Mouse (Mus musculus) myocyte (in vitro differentiated cells): ENCODE data around the gene 1700016H13Rik. TPM values are rescaled to one million over a fixed set of nuclear protein-coding genes. Genes with fewer than 3 reads are reported as not detected.

ENCODE experiments used
- H3K27me3 ChIP-seq: one replicate; pipeline ENCODE4 v1.6.1; 2011; ENCODE audit not compliant: control insufficient read depth, insufficient read depth, insufficient read length
- H3K36me3 ChIP-seq: one replicate; pipeline ENCODE4 v1.6.1; 2011; ENCODE audit not compliant: control insufficient read depth, insufficient read depth
- H3K4me2 ChIP-seq: one replicate; pipeline ENCODE4 v1.6.1; 2011; ENCODE audit warnings: low read depth, control low read depth
- H3K4me3 ChIP-seq: one replicate; pipeline ENCODE4 v1.5.1; 2011; ENCODE audit warnings: mild to moderate bottlenecking, control low read depth, moderate library complexity
- H3K79me2 ChIP-seq: one replicate; pipeline ENCODE4 v1.6.1; 2011; ENCODE audit not compliant: control insufficient read depth, insufficient read depth
- H3ac ChIP-seq: one replicate; pipeline ENCODE4 v1.6.1; 2011; ENCODE audit not compliant: control insufficient read depth, insufficient read length
- CEBPB ChIP-seq: IDR thresholded peaks from 2 replicates; pipeline ENCODE4 v1.6.1; 2011; ENCODE audit warnings: mild to moderate bottlenecking, moderate library complexity; ENCODE audit not compliant: poor library complexity, insufficient read depth, severe bottlenecking
- E2F4 ChIP-seq: IDR thresholded peaks from one replicate; pipeline ENCODE4 v1.6.1; 2011; ENCODE audit warnings: mild to moderate bottlenecking, control low read depth, moderate library complexity; ENCODE audit not compliant: insufficient read depth
- MAX ChIP-seq: IDR thresholded peaks from one replicate; pipeline ENCODE4 v1.6.1; 2011; ENCODE audit warnings: low read depth, mild to moderate bottlenecking, control low read depth
- MYOD1 ChIP-seq, 3 experiments: IDR thresholded peaks; one replicate each; pipeline ENCODE4 v1.6.1; 2011; ENCODE audit warnings: control low read depth in 2 of 3, low read depth in 2 of 3, mild to moderate bottlenecking in 2 of 3, moderate library complexity in 1 of 3; ENCODE audit not compliant: insufficient read length in 2 of 3, control insufficient read depth in 1 of 3
- MYOG ChIP-seq, 3 experiments: IDR thresholded peaks; one replicate each; pipeline ENCODE4 v1.6.1; 2011; ENCODE audit warnings: control low read depth in 2 of 3, low read depth in 2 of 3, mild to moderate bottlenecking in 2 of 3; ENCODE audit not compliant: insufficient read length in 2 of 3, control insufficient read depth in 1 of 3, insufficient read depth in 1 of 3
- POLR2A ChIP-seq: IDR thresholded peaks from one replicate; pipeline ENCODE4 v1.6.1; 2011; ENCODE audit warnings: low read depth, mild to moderate bottlenecking, control low read depth, moderate library complexity; ENCODE audit not compliant: insufficient read length
- POLR2AphosphoS2 ChIP-seq: IDR thresholded peaks from one replicate; pipeline ENCODE4 v1.6.1; 2011; ENCODE audit warnings: low read depth, control low read depth; ENCODE audit not compliant: insufficient read length
- REST ChIP-seq: IDR thresholded peaks from one replicate; pipeline ENCODE4 v1.6.1; 2011; ENCODE audit warnings: mild to moderate bottlenecking, control low read depth, moderate library complexity; ENCODE audit not compliant: insufficient read depth, insufficient read length
- SRF ChIP-seq: IDR thresholded peaks from one replicate; pipeline ENCODE4 v1.6.1; 2011; ENCODE audit warnings: low read depth; ENCODE audit not compliant: control insufficient read depth, insufficient read length
- TCF12 ChIP-seq: IDR thresholded peaks from one replicate; pipeline ENCODE4 v1.6.1; 2011; ENCODE audit warnings: mild to moderate bottlenecking, control low read depth; ENCODE audit not compliant: poor library complexity, insufficient read depth, severe bottlenecking
- TCF3 ChIP-seq: IDR thresholded peaks from one replicate; pipeline ENCODE4 v1.6.1; 2011; ENCODE audit warnings: low read depth, control low read depth; ENCODE audit not compliant: insufficient read length
- USF1 ChIP-seq: IDR thresholded peaks from one replicate; pipeline ENCODE4 v1.6.1; 2011; ENCODE audit warnings: low read depth, mild to moderate bottlenecking, control low read depth, moderate library complexity
- polyA plus RNA-seq: library from polyadenylated mRNA; unstranded; fragments of >200 nt; fragmentation: generic; extraction: Trizol; gene quantifications from one replicate; pipeline ENCODE4 v1.2.1, GENCODE M21; 2012; ENCODE audit warnings: missing spikeins

1700016H13Rik gene
- polyA plus RNA-seq = not detected

DNA sequence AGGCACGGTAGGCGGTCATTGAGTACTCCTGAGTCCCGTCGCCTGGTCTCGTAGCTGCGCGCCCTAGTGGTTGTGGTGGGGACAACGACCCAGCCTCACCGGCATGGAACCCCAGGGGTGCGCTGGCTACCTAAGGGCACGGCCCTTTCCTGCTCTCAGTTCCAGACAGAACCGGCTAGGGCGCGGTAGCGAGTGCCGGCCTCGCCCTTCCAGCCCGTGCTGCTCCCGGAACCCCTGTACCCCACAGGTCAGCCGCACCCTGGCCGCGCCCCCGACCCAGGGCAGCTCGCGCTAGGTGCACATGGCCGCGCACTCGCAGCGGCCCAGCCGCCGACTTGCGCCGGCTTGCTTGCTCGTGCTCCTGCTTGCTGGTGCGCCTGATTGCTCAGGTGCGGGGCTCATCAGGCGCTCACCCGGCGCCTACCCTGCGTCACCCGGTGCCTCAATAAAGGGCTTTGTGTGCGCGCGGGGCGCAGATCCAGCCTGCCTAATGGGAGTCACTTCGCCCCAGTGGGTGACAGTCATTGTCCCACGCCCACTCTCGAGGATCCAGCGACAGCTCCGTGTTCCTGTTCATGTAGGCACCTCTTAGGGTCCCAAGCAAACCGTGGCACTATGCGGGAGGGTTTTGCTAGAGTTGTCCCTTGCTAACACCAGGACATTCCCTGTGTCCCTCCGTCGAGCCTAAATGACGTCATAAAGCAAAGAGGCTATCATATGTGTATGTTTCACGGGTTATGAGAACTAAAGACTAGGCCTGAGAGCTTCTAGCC is at the start of gene 1700016H13Rik:
Gene 1700016H13Rik (minus strand): TSS at position 665 of the 773 bp plus-strand sequence.
- H3K27me3 ChIP-seq = peaks cover 10% of the 10 kb centered on the region
- TF ChIP-seq USF1 (no peak), MYOD1 (IDR thresholded peaks at IDR 0.05; ENCODE audit: control insufficient read depth in 1 of 3, insufficient read length in 2 of 3, low read depth in 2 of 3) (no peak), E2F4 (no peak), TCF3 (no peak), CEBPB (no peak), MYOG (IDR thresholded peaks at IDR 0.05; ENCODE audit: control insufficient read depth in 1 of 3, insufficient read depth in 1 of 3, insufficient read length in 2 of 3, low read depth in 2 of 3) (no peak), POLR2AphosphoS2 (no peak), MAX (no peak), TCF12 (no peak), REST (no peak), SRF (no peak), POLR2A (no peak)

DNA sequence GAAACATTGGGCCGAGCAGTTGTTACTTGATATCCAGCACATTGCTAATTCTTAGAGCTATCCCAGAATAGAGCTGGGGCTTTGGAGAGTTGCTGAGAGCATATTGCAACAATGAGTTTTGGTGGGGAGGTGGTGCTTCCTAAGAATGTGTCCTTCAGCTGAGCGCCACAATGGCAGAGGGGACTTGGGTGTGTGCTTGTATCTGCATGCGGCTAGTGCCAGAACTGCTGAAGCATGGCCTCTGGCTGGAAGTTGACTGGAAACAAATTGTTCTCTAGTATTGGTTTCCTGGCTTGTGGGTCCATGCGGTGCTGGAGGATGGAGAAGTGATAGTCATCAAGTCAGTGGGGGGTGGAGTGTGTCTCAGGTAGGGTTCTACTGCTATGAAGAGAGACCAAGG is 49.5 kb upstream of the 1700016H13Rik start:
- no peaks in the 10 kb centered on the region for H3K36me3 ChIP-seq
- peak overlapping the region; percentile 3 for H3K4me2 ChIP-seq
- H3ac ChIP-seq = no peak overlapping the region
- no peaks in the 10 kb centered on the region for H3K79me2 ChIP-seq
- TF ChIP-seq TCF3 (no peak), MYOD1 (IDR thresholded peaks at IDR 0.05; ENCODE audit: control insufficient read depth in 1 of 3, insufficient read length in 2 of 3, low read depth in 2 of 3) (no peak), POLR2A (no peak), MYOG (IDR thresholded peaks at IDR 0.05; ENCODE audit: control insufficient read depth in 1 of 3, insufficient read depth in 1 of 3, insufficient read length in 2 of 3, low read depth in 2 of 3) (no peak), SRF (no peak), POLR2AphosphoS2 (no peak), MAX (no peak), REST (no peak), TCF12 (no peak), USF1 (no peak), CEBPB (no peak)
- H3K27me3 ChIP-seq = no peaks in the 10 kb centered on the region
- H3K4me3 ChIP-seq = no peak overlapping the region

More for the DNA sequence above, at the start of gene 1700016H13Rik:
- Histone ChIP-seq H3K36me3 (no peaks in the 10 kb centered on the region), H3K79me2 (no peaks in the 10 kb centered on the region), H3ac (peak within 1 kb of the TSS; percentile 38), H3K4me2 (peak within 1 kb of the TSS; percentile 58), H3K4me3 (peak within 1 kb of the TSS; percentile 8)

DNA sequence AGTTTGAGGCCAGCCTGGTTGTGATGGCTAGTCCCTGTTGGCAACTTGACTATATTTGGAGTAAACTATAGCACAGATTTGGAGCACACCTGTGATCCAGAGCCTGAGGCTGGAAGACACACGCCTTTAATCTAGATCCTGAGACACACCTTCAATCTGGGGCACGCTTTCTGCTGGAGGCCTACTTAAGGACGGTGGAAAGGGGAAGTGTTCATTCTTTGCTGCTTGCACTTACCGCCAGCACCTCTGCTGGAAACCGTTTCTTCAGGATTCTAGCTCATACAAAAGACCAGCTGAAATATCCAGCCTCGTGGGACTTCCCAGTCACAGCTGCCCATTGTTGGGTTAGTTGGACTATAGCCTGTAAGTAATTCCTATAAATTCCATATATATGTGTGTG is 46.7 kb upstream of the 1700016H13Rik start:
- no peak overlapping the region for H3K4me2 ChIP-seq
- H3K79me2 ChIP-seq = no peaks in the 10 kb centered on the region
- H3K27me3 ChIP-seq = no peaks in the 10 kb centered on the region
- no peak overlapping the region for H3ac ChIP-seq
- H3K36me3 ChIP-seq = no peaks in the 10 kb centered on the region
- H3K4me3 ChIP-seq = no peak overlapping the region
- no peak for TF ChIP-seq TCF3
- no peak for TF ChIP-seq TCF12
- no peak for TF ChIP-seq REST
- TF ChIP-seq USF1 = no peak
- TF ChIP-seq MYOG (IDR thresholded peaks at IDR 0.05; ENCODE audit: control insufficient read depth in 1 of 3, insufficient read depth in 1 of 3, insufficient read length in 2 of 3, low read depth in 2 of 3) = no peak
- no peak for TF ChIP-seq MYOD1 (IDR thresholded peaks at IDR 0.05; ENCODE audit: control insufficient read depth in 1 of 3, insufficient read length in 2 of 3, low read depth in 2 of 3)
- no peak for TF ChIP-seq POLR2AphosphoS2
- no peak for TF ChIP-seq E2F4
- TF ChIP-seq POLR2A = no peak
- no peak for TF ChIP-seq SRF
- TF ChIP-seq CEBPB = no peak
- TF ChIP-seq MAX = no peak

DNA sequence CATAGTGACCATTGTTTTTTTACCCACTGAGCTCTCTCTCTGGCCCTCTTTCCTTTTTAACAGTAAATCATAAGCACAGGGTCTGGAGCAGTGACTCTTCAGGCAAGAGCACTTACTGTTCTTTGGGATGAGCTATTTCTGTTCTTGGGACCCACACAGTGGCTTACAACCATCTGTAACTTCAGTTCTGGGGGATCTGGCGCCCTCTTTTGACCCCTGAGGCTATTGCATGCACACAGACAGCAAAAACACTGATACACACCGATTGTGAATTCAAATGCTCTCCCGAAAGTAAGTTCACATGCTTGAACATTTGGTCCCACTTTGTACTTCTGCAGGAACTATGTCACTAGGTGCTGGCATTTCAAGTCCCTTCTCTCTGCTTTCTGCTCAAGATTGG is 45.7 kb upstream of the 1700016H13Rik start:
- no peak for TF ChIP-seq SRF
- TF ChIP-seq MYOD1 (IDR thresholded peaks at IDR 0.05; ENCODE audit: control insufficient read depth in 1 of 3, insufficient read length in 2 of 3, low read depth in 2 of 3) = no peak
- TF ChIP-seq POLR2AphosphoS2 = no peak
- TF ChIP-seq USF1 = no peak
- TF ChIP-seq POLR2A = no peak
- TF ChIP-seq TCF3 = no peak
- no peak for TF ChIP-seq TCF12
- TF ChIP-seq REST = no peak
- TF ChIP-seq MAX = no peak
- no peak for TF ChIP-seq E2F4
- TF ChIP-seq MYOG (IDR thresholded peaks at IDR 0.05; ENCODE audit: control insufficient read depth in 1 of 3, insufficient read depth in 1 of 3, insufficient read length in 2 of 3, low read depth in 2 of 3) = no peak
- TF ChIP-seq CEBPB = no peak
- H3ac ChIP-seq = no peak overlapping the region
- no peaks in the 10 kb centered on the region for H3K36me3 ChIP-seq
- no peak overlapping the region for H3K4me2 ChIP-seq
- no peak overlapping the region for H3K4me3 ChIP-seq
- no peaks in the 10 kb centered on the region for H3K79me2 ChIP-seq
- no peaks in the 10 kb centered on the region for H3K27me3 ChIP-seq
